Mouse (Mus musculus): Measurements from ENCODE around the gene Klhl2.
A peak's percentile ranks its signal among the peaks of the same experiment; 100 is the strongest.

Gene Klhl2

DNA sequence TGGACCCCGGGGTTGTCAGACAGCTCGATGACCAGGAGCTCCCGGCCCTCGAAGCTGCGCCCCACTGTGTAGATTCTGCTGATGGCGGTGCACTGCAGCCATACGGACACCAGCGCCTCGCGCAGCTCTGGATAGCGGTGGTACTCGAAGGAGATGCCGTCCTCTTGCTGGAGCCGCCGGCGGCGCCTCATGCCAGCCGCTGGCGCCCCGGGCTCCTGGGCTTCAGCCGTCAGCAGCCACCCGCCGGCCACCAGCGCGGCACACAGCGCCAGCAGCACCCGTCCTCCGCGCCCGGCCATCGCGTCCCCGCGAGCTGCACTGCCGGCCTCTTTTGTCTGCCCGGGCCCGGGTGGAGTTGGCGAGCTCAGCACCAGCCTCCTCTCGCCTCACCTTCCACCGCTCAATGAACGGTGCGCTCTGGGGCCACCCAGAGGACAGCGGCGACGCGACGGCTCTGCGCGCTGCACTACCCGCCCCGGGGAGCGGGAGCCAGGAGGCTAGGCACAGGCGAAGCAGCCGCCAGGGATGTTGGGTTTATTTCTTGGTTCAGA is 157.1 kb downstream of the Klhl2 start, which contains the start of gene Cpe:
Gene Cpe, minus strand, starts transcription at position 404 of the 551 bp plus-strand sequence.
- DNase-seq (ENCODE audit: low read depth, low spot score) = peak; percentile 78

DNA sequence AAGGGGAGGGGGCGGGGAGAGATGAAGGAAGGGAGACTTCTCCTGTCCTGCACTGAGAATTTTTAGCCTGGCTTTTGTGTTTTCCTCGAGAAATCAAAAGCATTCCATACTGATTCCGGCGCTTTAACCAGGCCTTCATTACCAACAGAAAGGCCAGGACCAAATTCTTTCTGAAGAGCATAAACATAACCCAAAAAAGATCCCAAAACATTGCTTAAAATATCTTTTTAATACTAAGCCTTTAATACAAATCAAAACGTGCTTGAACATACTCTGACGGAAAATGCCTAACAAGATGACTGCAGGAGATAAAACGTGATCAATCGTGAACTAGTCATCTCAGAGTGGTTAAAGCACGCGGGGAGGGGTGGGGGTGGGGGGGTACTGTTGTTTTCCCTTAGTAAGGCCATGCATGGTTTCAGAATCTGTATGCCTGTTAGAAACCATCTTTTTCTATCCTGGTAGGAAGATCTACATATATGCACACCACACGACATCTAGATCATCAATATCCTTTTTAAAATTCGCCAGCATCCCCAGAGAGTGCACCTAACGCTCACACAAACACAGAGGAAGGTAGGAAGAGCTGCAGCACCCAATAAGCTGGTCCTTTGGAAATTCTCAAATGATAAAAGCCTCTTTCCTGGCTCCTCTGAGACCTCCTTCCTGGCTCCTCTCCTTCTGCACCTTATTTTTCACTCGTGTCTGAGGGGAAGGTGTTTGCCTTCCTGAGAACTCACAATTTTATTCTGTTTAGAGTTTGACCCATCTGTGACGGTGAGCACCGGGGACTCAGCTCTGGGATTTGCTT is 158.0 kb downstream of the Klhl2 start:
- DNase-seq (ENCODE audit: low read depth, low spot score) = no peak

GRCm38 (mm10) chr8:64690845-64691244 is 159.0 kb downstream of the Klhl2 start:
- DNase-seq (ENCODE audit: low read depth, low spot score) = no peak

- no peak for DNase-seq (ENCODE audit: low read depth, low spot score)
Measured at GRCm38 (mm10) chr8:64690306-64690705, 159.5 kb downstream of the Klhl2 start.
